Mouse (Mus musculus): ENCODE measurements around the gene Capzb.

Gene Capzb

DNA sequence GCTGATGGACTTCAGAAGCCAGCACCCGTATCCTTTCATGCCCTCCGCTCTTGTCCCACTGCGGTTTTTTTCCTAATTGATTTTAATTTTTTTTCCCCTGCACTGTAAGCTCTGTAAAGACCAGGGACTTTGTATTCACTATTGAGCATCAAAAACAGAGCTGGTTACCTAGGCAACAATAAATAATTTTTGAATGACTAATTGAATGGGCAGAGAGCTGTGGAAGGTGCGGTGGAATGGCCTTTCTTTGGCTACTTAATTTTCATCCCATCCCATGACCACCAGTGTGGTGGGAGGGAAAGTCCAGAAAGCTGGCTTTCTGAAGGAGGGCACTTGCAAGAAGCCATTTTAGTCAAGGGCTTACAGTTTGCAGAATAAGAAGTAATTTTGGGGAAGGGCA, 41.6 kb downstream of the Capzb start:
- DNase-seq (ENCODE audit: low read depth, low spot score): no peak

DNA sequence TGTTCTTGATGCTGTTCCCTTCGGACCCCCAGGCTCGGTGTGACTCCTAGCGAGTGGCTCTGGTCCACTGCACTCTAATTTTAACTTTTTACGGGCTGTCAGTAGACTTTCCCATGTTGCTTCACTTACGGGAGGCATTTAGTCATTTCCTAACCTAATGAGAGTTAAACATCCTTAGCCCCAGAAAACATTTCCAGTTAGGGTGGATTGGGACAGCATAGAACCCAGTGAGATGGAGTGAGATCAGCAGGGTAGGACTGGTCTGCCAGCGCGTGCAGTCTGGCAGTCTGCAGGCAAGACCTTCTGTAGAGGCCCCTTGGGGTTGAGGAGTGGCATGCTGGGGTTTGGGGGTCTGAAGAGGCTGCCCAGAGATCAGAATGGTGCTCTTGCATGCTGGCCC, 42.9 kb downstream of the Capzb start:
- no peak for DNase-seq (ENCODE audit: low read depth, low spot score)

DNA sequence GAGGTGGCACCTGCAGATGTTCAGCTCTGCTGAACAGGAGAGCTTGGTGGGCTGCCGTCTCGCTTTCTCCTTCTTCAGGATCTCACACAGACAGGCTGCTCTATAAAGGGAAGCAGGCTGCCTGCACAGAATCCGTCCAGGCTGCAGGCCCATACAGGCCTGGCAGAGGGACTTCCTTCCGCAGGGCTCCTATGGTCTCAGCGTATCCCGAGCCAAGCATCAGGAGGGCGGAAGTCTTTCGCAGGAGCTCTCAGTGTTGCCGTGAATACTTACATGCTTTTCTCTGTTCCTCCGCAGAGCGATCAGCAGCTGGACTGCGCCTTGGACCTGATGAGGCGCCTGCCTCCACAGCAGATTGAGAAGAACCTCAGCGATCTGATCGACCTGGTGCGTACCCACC, 45.9 kb downstream of the Capzb start:
- no peak for DNase-seq (ENCODE audit: low read depth, low spot score)

DNA sequence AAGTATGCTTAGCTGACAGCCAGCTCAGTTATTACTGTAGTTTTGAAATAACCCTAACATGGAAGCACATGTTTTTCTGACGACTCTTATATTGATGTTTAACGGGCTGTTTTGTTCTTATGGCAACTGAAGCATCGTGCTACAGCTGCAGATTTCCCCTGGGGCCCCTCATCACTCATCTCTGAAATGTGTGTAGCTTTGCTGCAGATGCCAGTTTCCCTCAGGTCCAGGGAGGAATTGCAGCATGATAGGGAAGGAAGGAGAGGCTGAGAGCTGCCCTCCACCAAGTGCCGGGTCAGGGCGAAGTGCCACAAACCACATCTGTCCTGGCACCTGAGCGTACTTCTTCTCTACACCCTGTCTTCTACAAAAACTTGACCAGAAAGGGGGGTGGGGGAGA, 47.6 kb downstream of the Capzb start:
- no peak for DNase-seq (ENCODE audit: low read depth, low spot score)

DNA sequence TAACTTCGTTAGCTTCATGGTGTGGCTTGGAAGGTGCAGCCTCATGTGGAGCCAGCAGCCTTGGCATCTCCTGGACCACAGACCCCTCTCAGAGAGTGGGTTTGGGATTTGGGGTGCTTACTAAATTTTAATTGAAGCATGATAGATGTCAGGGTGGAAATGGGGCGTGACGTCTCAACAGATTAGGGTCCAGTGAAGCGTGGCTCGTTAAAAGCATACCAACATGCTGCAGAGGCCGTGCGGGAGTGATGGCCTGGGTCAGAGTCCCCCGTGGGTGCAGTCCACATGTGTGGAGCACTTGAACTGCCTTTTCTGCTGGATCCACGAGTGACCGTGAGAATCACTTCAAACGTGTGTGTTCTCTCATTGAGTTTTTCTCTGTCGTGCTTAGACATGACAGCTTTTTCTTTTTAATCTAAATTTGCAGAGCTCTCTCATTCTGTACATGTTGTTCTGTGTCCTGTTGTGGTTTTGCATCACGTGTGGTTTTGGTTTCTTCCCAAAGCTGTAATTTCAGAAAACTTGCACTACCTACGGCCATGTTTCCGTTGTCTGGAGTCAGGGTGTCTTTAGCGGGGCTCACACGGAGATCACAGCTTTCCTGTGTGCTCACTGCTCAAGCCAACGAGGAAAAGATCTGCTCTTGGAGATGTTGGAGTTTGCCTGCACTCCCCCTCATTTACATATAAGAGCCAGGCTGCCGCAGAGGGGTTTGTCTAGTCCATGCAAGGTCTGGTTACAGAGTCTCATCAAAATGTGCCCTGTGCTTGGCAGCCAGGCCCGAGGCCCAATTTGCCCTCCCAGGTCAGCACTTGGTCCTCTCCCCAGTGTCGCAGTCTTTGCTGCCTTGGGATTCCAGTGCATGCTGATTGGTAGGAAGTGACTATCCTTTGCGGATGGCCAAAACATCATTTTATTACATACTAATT, 49.2 kb downstream of the Capzb start:
- peak; percentile 58 for DNase-seq (ENCODE audit: low read depth, low spot score)

DNA sequence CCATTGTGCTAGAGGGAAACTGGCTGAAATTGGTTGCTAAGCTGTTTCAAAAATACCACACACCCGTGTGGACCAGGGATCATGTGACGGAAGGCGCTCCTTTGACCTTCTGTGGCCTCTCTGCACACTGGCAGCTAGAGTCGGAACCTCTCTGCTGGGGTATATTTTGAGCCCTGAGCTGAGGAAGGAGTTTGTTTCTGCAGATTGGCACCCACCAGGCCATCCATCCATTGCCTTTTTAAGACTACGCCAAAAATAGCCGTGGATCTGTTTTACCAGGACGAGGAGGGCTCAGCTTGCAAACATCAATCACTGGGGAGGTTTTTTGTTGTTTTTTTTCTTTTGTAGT, 49.9 kb downstream of the Capzb start:
- DNase-seq (ENCODE audit: low read depth, low spot score): no peak

DNA sequence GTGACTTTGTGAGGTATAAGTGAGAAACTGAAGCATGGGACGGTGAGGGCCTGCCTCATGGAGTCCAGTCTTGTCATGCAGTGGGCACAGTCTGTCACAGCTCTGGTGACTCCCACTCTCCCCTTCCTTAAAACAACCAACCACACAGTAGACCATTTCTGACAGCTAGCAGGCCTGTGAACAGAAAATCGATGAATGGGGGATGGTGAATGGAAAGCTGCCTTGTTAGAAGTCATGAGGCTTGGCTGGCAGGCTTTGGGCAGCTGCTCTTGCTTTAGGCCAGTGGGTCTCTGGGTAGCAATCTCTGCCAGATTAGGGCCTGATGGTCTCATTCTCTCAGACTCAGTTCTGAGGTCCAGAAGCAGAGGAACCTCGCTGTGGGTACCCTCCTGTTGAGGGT, 51.5 kb downstream of the Capzb start:
- DNase-seq (ENCODE audit: low read depth, low spot score): no peak

DNA sequence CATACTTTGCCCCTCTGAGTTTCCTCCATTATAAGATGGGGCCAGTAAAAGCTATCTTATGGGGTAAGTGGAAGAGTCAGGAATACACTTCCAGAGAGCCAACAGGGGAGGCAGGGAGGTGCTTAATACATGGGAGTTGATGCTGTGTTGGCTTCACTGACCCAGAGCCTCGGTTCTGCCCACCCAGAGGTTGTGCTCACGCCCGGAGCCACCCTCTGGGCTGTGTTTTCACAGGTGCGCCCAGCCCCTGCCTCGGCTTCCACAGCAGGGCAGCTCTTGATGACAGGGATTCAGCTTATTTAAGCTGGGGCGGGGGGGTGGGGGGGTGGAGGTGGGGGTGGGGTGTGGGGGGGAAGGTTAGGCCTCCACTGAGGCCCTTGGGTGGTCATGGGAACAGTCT, 52.1 kb downstream of the Capzb start:
- no peak for DNase-seq (ENCODE audit: low read depth, low spot score)

DNA sequence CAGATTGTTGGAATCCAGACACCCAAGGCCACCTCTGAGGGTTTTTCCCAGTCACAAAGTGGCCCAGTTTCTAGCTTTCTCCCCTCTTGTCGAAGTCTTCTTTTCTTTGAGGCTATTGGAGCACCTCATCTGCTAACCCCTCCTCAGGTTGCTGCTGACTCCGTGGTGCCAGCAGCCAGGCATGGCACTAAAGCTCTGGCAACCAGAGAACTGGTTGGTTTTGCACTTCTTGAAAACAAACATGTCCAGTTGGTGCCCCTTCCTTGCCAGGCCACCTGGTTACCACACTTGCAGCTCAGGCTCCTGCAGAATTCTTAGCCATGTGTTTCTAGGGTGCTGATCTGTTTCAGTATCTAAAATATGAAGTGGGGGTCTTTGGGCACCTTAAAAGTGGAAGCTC, 52.8 kb downstream of the Capzb start:
- no peak for DNase-seq (ENCODE audit: low read depth, low spot score)

DNA sequence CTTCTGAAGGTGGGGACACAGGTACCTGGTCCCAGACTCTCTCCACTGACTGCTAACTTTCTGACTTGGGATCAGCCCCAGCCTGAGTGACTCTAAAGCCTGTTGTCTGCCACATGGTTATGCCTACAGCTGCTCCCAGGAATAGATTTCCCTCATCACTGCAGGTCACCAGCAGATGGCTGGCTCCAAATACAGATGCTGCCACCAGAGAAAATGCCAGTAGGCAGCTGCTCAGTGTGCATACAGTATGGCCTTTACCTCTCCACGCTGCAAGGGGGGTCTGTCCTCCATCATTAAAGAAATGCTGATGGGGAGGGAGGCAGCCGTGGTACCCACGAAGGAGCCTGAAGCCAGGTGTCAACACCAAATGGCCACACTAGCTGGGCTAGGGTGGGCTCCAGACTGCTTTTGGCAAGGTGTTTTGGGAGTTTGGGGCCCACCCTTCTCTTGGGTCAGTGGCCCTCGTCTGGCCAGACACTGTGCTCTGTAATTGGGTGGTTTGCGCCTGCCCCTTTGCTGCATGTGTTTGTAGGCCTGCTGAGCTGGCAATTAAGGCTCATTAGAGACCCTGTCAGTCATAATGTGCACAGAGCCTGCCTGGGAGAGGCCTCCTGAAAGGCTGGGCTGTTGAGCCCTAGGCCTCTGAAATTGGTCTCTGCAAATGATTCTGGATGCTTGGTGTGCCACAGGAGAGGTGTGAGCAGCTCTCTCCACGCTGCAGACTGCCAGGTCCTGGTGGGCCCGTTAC, 53.6 kb downstream of the Capzb start:
- DNase-seq (ENCODE audit: low read depth, low spot score): no peak

DNA sequence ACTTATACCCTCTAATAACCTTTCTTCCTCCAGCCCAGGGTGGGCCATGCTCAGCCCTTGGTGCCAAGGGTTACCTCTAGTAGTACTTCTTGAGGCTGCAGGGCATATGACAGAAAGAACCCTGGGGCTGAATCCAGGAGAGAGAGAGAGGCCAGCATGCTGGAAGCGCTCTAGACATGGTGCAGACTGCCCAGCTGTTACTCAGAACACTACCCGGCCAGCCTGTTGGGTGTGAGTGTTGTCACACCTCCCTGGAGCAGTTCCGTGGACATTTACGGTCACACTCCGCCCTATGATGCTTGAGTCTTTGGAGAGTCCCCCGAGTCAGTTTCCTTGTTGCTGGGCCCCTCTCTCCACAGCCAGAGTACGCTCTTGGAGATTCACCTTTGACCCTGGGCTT, 55.3 kb downstream of the Capzb start:
- no peak for DNase-seq (ENCODE audit: low read depth, low spot score)

DNA sequence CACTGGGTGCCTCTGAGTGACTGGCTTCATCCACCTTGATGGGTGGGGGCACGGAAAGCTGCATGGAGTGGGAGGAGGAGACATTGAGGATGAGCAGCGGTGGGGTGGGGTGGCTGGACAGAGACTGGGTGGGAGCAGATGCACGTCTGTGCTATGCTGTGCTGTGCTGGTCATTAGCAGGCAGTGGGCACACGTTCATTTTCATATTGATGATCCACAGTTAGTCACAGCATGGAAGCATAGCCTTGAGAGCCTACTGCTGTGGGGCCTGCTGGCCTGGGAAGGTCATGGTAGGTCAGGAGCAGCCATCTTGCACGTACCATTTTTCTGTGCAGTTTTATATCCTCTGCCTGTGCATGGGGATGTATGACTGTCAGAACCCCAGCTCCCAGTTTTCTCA, 56.0 kb downstream of the Capzb start:
- DNase-seq (ENCODE audit: low read depth, low spot score): no peak

DNA sequence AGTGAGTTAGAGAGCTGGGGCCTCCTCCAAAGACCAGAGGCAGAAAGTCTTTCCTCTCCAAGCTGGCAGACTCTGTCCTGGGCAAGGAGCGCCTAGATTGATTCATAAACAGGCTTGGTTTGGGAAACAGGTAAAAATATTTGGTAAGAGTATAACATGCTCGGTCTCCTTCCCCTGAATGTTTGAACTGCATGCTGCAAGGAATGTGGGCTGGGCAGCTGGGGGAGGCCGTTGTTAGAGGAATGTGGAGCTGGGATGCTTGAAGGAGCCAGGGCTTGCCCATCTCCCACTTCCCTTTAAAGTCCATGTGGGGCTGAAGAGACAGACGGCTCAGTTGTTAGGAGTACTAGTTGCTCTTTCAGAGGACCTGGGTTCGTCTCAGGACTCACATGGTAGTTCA, 57.3 kb downstream of the Capzb start:
- no peak for DNase-seq (ENCODE audit: low read depth, low spot score)

DNA sequence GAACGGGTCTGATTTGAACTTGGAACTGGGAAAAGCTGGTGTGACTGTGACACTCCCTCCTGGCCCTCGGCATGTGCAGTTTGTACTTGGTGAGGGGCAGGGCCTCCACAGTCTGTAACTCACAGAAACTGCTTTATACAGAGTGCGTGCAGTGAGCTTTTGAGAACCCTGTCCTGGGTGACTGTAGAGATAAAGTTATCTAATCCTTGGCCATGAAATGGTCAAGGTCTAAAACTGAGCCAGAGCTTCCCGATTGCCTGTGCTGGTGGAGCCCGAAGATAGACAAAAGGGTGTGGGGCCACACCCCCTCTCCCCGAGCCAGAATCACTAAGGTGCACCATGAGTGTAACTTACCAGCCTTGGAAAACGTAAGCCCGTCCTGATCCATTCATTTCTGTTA, 58.2 kb downstream of the Capzb start:
- no peak for DNase-seq (ENCODE audit: low read depth, low spot score)

DNA sequence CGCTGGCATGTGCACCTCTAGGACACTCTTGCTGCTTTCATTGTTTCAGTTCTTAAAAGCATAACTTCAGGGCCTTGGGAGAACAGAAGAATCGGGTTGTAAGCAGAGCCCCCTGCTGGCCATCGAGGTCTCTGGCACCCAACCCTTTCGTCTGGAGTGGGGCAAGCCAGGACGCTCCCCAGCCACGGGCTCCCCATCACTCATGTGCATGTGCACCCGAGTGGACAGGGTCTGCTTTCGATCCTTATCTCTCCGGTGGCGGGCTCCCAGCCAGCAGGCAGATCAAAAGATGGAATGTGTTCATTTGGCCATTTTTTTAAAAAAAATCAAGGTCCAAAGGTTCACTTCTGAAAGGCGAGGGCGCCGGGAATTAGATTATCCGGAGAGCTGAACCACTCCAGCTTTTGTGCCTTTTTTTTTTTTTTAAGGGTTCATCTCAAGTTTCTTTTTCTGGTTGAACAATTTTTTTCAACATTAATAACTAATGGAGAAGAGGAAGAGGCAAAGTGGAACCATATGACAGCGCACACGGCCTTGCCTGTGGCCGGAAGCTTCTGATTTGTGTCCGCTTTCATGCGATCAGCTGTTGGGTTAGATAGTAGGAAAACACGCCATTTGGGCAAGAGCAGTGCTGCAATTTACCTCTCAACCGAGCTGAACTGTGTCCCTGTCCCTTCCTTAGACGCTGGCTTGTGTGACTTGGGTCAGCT, 59.5 kb downstream of the Capzb start:
- DNase-seq (ENCODE audit: low read depth, low spot score): peak; percentile 69

DNA sequence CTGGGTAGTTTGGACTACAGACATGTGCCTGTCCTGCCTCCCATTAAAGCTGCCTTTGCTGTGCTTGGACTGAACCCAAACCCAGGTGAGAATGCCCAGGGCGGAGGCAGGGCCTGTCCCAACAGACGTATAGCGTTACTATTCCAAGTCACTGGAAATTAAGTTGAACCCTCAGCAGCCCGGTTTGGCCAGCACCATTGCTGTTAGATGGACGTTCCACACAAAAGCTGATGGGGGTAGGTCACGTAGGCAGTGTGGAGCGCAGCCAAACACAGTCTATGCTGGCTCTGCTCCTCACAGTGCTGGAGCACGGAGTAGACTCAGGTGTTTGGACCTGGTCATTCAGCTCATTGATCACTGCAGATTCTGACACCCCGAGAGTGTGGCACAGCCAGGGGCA, 60.5 kb downstream of the Capzb start:
- no peak for DNase-seq (ENCODE audit: low read depth, low spot score)

DNA sequence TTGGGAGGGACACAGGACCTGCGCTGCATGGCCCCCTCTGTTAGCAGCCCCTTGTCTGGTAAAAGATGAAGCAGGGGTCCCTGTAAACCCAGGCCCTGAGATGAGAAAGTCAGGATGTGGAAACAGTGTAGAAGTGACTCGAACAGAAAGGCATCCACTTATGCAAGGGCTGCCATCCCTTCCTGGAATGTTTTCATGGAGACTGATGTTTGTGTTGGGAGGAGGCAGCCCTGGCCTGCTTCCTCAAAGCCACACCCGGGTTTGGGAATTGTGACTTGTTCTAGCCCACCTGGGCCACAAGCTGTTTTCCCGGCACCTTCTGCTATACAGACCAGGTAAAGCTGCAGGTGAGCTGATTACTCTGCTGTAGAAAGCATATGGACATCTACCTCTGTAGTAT, 63.4 kb downstream of the Capzb start:
- no peak for DNase-seq (ENCODE audit: low read depth, low spot score)

DNA sequence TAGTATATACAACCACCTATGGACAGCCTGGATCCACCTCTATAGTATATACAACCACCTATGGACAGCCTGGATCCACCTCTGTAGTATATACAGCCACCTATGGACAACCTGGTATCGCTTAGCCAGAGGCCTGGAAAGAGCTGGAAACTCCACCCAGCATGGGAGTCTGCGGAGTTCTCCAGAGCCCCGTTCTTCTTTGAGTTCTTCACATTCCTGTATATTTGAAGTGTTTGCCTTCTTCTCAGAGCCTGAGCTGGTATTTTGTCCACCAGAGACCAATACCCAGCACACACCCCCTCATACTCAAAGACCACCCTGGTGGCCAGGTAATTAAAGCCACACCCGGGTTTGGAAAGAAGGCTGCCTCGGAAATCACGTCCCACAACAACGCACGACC, 64.0 kb downstream of the Capzb start:
- DNase-seq (ENCODE audit: low read depth, low spot score): no peak

DNA sequence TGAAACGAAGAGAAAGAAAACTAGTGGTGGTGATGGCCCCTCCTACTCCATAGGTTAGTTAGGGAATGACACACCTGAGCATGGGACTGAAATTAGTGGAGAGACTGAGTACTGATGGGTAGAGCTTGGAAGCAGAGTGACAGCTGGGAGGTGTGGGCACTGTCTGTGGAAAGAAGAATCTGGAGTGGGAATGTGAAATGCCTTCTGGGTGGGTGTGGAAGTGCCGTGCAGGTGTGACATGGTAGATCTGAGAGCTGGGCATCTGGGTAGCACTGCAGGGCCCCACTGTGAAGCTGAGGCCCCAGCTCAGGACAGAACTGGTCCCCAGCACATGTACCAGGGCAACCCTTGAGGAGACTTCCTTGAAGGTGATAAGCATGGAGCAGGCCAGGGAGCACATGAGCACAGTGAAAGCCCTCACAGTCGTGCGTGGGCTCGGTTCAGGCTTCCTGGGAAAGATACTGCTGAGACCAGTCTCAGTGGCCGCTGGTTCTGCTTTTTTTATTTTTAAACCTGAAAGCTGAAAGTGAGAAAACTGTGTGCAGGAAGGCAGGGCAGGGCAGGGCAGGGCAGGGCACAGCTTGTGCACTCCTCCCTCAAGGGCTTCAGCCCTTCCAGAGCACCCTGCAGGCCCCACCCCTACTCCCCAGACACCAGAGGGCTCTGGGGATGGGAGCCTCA, 66.1 kb downstream of the Capzb start:
- no peak for DNase-seq (ENCODE audit: low read depth, low spot score)

DNA sequence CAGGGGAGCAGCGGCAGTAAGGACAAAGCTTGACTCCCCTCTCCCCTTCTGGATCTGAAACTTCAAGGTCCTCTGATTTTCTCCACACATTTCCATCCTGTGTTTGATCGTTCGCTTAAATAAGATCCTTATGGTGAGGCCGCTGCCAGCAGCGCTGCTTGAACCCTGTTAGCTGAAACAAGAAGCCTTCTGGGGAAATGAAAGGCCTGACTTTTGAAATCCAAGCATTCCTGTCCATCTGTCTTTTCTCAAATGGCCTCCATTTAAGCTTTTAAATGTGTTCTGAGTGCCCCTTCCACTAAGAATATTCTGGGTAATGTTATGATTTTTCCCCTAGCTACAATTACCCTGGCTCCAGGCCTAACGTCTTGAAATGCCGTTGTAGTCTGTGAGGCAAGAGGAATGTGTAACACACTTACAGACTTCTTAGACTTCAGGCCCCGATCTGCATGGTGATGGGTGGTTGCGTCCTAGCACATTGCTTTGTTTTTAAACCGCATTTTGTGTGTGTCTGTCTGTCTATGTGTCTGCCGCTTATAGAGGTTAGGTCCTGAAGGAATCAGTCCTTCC, 66.7 kb downstream of the Capzb start:
- no peak for DNase-seq (ENCODE audit: low read depth, low spot score)

DNA sequence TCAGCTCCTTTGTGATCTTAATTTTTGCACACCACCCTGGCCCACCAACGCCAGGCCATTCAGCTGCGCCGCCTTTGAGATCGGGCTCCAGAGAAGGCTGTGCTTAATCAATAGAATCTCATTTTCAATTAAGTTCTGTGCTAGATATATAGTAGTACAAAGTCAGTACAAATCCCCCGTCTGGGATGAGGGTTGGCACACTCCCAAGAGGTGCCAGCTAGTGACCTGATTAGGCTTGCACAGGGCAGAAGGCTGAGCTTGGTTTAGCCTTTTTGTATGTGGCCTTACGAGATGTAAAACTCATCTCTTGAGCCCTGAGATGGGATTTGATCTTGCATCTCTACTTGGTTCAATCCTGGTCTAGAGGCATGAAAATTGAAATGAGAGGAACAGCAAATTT, 70.3 kb downstream of the Capzb start:
- DNase-seq (ENCODE audit: low read depth, low spot score): no peak

Measured in CD4-positive helper T cell, adult 2 months (primary cell).